Mouse (Mus musculus): ENCODE measurements around the gene Sec14l1. TPM values are rescaled to one million over a fixed set of nuclear protein-coding genes. Genes with fewer than 3 reads are reported as not detected.

Sec14l1 gene
- total and polyA plus RNA-seq, 3 experiments, result 76.1 to 95.5 (median 82.8) TPM

GRCm38 (mm10) chr11:117121164-117121535, 6.2 kb downstream of the Sec14l1 start:
- Histone ChIP-seq H3K9me3 (replicated peaks) (no peaks in the 10 kb centered on the region), H3K4me3 (ENCODE audit: low read depth, low read length) (no peak overlapping the region), H3K36me3 (replicated peaks) (peaks cover 93% of the 10 kb centered on the region), H3K27me3 (ENCODE audit: insufficient read depth, low read length) (no peaks in the 10 kb centered on the region), H3K4me1 (ENCODE audit: insufficient read depth, low read depth, low read length) (peaks cover 72% of the 10 kb centered on the region)
- ATAC-seq (ENCODE audit: extremely low read depth, insufficient number of reproducible peaks, low FRiP score, poor library complexity, severe bottlenecking) (no peak), DNase-seq (ENCODE audit: low spot score) (no peak)
- no peak for TF ChIP-seq GATA2 (IDR thresholded peaks at IDR 0.05; ENCODE audit: borderline replicate concordance, low read depth, low read length)
- TF ChIP-seq POLR2AphosphoS5 (IDR thresholded peaks at IDR 0.05; ENCODE audit: insufficient replicate concordance, low read depth, low read length), result no peak
- no peak for TF ChIP-seq TAL1 (conservative IDR thresholded peaks at IDR 0.05; ENCODE audit: low read depth, low read length)
- TF ChIP-seq GATA1 (IDR thresholded peaks at IDR 0.05; ENCODE audit: borderline replicate concordance, low read length), result no peak
- TF ChIP-seq CTCF (IDR thresholded peaks at IDR 0.05; ENCODE audit: low read depth, low read length), result no peak

DNA sequence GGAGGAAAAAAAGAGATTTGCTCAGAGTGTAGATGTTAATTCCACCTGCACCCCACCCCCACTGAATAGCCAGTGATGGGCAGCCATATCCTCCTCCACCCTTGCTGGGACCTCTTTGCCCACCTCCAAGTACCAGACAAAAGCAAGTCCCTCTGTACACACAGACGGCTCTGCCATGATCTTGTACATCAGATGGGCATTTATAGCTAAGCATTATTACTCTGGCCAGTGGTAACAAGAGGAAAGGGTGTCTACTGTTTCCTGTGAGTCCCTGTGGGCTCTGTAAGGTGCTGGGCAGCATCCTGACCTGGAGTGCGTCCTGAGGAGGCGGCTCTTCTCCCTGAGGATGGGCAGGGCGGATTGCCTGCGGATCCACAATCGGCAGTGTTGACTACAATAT, 7.0 kb downstream of the Sec14l1 start:
- TF ChIP-seq POLR2AphosphoS5 (IDR thresholded peaks at IDR 0.05; ENCODE audit: insufficient replicate concordance, low read depth, low read length), result no peak
- no peak for TF ChIP-seq TAL1 (conservative IDR thresholded peaks at IDR 0.05; ENCODE audit: low read depth, low read length)
- no peak for TF ChIP-seq GATA2 (IDR thresholded peaks at IDR 0.05; ENCODE audit: borderline replicate concordance, low read depth, low read length)
- no peak for TF ChIP-seq CTCF (IDR thresholded peaks at IDR 0.05; ENCODE audit: low read depth, low read length)
- TF ChIP-seq GATA1 (IDR thresholded peaks at IDR 0.05; ENCODE audit: borderline replicate concordance, low read length), result no peak
- peaks cover 94% of the 10 kb centered on the region for H3K36me3 ChIP-seq (replicated peaks)
- no peak for DNase-seq (ENCODE audit: low spot score)
- no peaks in the 10 kb centered on the region for H3K9me3 ChIP-seq (replicated peaks)
- no peak for ATAC-seq (ENCODE audit: extremely low read depth, insufficient number of reproducible peaks, low FRiP score, poor library complexity, severe bottlenecking)
- H3K27me3 ChIP-seq (ENCODE audit: insufficient read depth, low read length), result no peaks in the 10 kb centered on the region
- H3K4me3 ChIP-seq (ENCODE audit: low read depth, low read length), result no peak overlapping the region
- H3K4me1 ChIP-seq (ENCODE audit: insufficient read depth, low read depth, low read length), result peaks cover 64% of the 10 kb centered on the region

GRCm38 (mm10) chr11:117123418-117124085, 8.6 kb downstream of the Sec14l1 start:
- Histone ChIP-seq H3K4me1 (ENCODE audit: insufficient read depth, low read depth, low read length) (peaks cover 56% of the 10 kb centered on the region), H3K9me3 (replicated peaks) (no peaks in the 10 kb centered on the region), H3K36me3 (replicated peaks) (peaks cover 95% of the 10 kb centered on the region), H3K27me3 (ENCODE audit: insufficient read depth, low read length) (no peaks in the 10 kb centered on the region), H3K4me3 (ENCODE audit: low read depth, low read length) (no peak overlapping the region)
- DNase-seq (ENCODE audit: low spot score) (no peak), ATAC-seq (ENCODE audit: extremely low read depth, insufficient number of reproducible peaks, low FRiP score, poor library complexity, severe bottlenecking) (no peak)
- TF ChIP-seq GATA1 (IDR thresholded peaks at IDR 0.05; ENCODE audit: borderline replicate concordance, low read length) (no peak), CTCF (IDR thresholded peaks at IDR 0.05; ENCODE audit: low read depth, low read length) (no peak), POLR2AphosphoS5 (IDR thresholded peaks at IDR 0.05; ENCODE audit: insufficient replicate concordance, low read depth, low read length) (no peak), TAL1 (conservative IDR thresholded peaks at IDR 0.05; ENCODE audit: low read depth, low read length) (no peak), GATA2 (IDR thresholded peaks at IDR 0.05; ENCODE audit: borderline replicate concordance, low read depth, low read length) (no peak)

DNA sequence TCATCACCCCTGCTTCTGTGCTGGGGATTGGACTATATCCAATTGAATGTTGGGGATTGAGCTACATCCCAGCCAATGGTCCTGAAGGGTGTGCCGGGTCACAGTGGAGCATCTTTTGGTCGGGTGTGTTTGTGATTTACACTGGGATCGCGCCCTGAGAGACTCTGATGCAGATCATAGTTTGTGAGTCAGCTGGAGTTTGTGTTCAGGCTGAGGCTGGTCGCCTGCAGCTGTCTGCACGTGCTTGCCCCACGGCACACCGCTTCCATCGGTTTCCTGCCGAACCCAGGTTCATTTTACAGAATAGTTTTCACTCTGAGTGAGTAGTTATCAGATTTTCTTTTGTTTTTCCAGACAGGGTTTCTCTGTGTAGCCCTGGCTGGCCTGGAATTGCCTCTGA, 9.6 kb downstream of the Sec14l1 start:
- TF ChIP-seq GATA2 (IDR thresholded peaks at IDR 0.05; ENCODE audit: borderline replicate concordance, low read depth, low read length), result no peak
- no peak for TF ChIP-seq POLR2AphosphoS5 (IDR thresholded peaks at IDR 0.05; ENCODE audit: insufficient replicate concordance, low read depth, low read length)
- no peak for TF ChIP-seq CTCF (IDR thresholded peaks at IDR 0.05; ENCODE audit: low read depth, low read length)
- TF ChIP-seq TAL1 (conservative IDR thresholded peaks at IDR 0.05; ENCODE audit: low read depth, low read length), result no peak
- no peak for TF ChIP-seq GATA1 (IDR thresholded peaks at IDR 0.05; ENCODE audit: borderline replicate concordance, low read length)
- DNase-seq (ENCODE audit: low spot score) (no peak), ATAC-seq (ENCODE audit: extremely low read depth, insufficient number of reproducible peaks, low FRiP score, poor library complexity, severe bottlenecking) (no peak)
- H3K36me3 ChIP-seq (replicated peaks), result peaks cover 96% of the 10 kb centered on the region
- no peaks in the 10 kb centered on the region for H3K27me3 ChIP-seq (ENCODE audit: insufficient read depth, low read length)
- no peaks in the 10 kb centered on the region for H3K9me3 ChIP-seq (replicated peaks)
- no peak overlapping the region for H3K4me3 ChIP-seq (ENCODE audit: low read depth, low read length)
- H3K4me1 ChIP-seq (ENCODE audit: insufficient read depth, low read depth, low read length), result peaks cover 53% of the 10 kb centered on the region

GRCm38 (mm10) chr11:117127250-117127837, 12.4 kb downstream of the Sec14l1 start:
- DNase-seq (ENCODE audit: low spot score) (no peak), ATAC-seq (ENCODE audit: extremely low read depth, insufficient number of reproducible peaks, low FRiP score, poor library complexity, severe bottlenecking) (no peak)
- H3K4me1 ChIP-seq (ENCODE audit: insufficient read depth, low read depth, low read length), result peaks cover 43% of the 10 kb centered on the region
- peaks cover 94% of the 10 kb centered on the region for H3K36me3 ChIP-seq (replicated peaks)
- H3K4me3 ChIP-seq (ENCODE audit: low read depth, low read length), result no peak overlapping the region
- no peaks in the 10 kb centered on the region for H3K27me3 ChIP-seq (ENCODE audit: insufficient read depth, low read length)
- H3K9me3 ChIP-seq (replicated peaks), result no peaks in the 10 kb centered on the region
- TF ChIP-seq TAL1 (conservative IDR thresholded peaks at IDR 0.05; ENCODE audit: low read depth, low read length) (no peak), GATA1 (IDR thresholded peaks at IDR 0.05; ENCODE audit: borderline replicate concordance, low read length) (no peak), GATA2 (IDR thresholded peaks at IDR 0.05; ENCODE audit: borderline replicate concordance, low read depth, low read length) (no peak), POLR2AphosphoS5 (IDR thresholded peaks at IDR 0.05; ENCODE audit: insufficient replicate concordance, low read depth, low read length) (no peak), CTCF (IDR thresholded peaks at IDR 0.05; ENCODE audit: low read depth, low read length) (no peak)

GRCm38 (mm10) chr11:117127931-117128548, 13.1 kb downstream of the Sec14l1 start:
- H3K4me3 ChIP-seq (ENCODE audit: low read depth, low read length), result no peak overlapping the region
- H3K9me3 ChIP-seq (replicated peaks), result no peaks in the 10 kb centered on the region
- H3K4me1 ChIP-seq (ENCODE audit: insufficient read depth, low read depth, low read length), result peaks cover 38% of the 10 kb centered on the region
- no peak for TF ChIP-seq GATA1 (IDR thresholded peaks at IDR 0.05; ENCODE audit: borderline replicate concordance, low read length)
- TF ChIP-seq GATA2 (IDR thresholded peaks at IDR 0.05; ENCODE audit: borderline replicate concordance, low read depth, low read length), result no peak
- no peak for TF ChIP-seq TAL1 (conservative IDR thresholded peaks at IDR 0.05; ENCODE audit: low read depth, low read length)
- TF ChIP-seq POLR2AphosphoS5 (IDR thresholded peaks at IDR 0.05; ENCODE audit: insufficient replicate concordance, low read depth, low read length), result no peak
- no peak for TF ChIP-seq CTCF (IDR thresholded peaks at IDR 0.05; ENCODE audit: low read depth, low read length)
- DNase-seq (ENCODE audit: low spot score) (no peak), ATAC-seq (ENCODE audit: extremely low read depth, insufficient number of reproducible peaks, low FRiP score, poor library complexity, severe bottlenecking) (no peak)
- no peaks in the 10 kb centered on the region for H3K27me3 ChIP-seq (ENCODE audit: insufficient read depth, low read length)
- peaks cover 94% of the 10 kb centered on the region for H3K36me3 ChIP-seq (replicated peaks)
